Mouse (Mus musculus): ENCODE results near the gene Olfr71. TPM values are rescaled to one million over a fixed set of nuclear protein-coding genes. Genes with fewer than 3 reads are reported as not detected.

The Olfr71 gene
- polyA plus RNA-seq, 1 experiment from 2014 or later, result not detected

- no peak overlapping the region for H3K4me2 ChIP-seq (ENCODE audit: low read length)
- no peaks in the 10 kb centered on the region for H3K36me3 ChIP-seq (ENCODE audit: insufficient read depth, low read length)
- 0 out of 2 replicates have a peak, but pooled peaks cover 3% of the 10 kb centered on the region for H3K4me1 ChIP-seq (replicated peaks; ENCODE audit: insufficient read depth, low read length)
- DNase-seq (ENCODE audit: low spot score), result no peak
- H3K9ac ChIP-seq (ENCODE audit: low read depth, low read length), result no peak overlapping the region
- ATAC-seq (replicated peaks; ENCODE audit: low FRiP score, low read depth), result no peak
- no peaks in the 10 kb centered on the region for H3K9me3 ChIP-seq (replicated peaks; ENCODE audit: low read length)
- no peak overlapping the region for H3K27ac ChIP-seq
- TF ChIP-seq CTCF (IDR thresholded peaks at IDR 0.05; ENCODE audit: low read depth), result no peak
- no peak overlapping the region for H3K4me3 ChIP-seq (replicated peaks; ENCODE audit: low read depth, low read length)
- 86% methylated on average over 4 of the region's 4 CpGs for WGBS
- H3K27me3 ChIP-seq (ENCODE audit: insufficient read depth, low read length), result no peaks in the 10 kb centered on the region
Measured at GRCm38 (mm10) chr4:43722191-43722590, 12.1 kb upstream of the Olfr71 start.

GRCm38 (mm10) chr4:43720491-43721228, 10.6 kb upstream of the Olfr71 start:
- H3K4me3 ChIP-seq (replicated peaks; ENCODE audit: low read depth, low read length), result no peak overlapping the region
- no peak overlapping the region for H3K4me2 ChIP-seq (ENCODE audit: low read length)
- H3K9me3 ChIP-seq (replicated peaks; ENCODE audit: low read length), result no peaks in the 10 kb centered on the region
- H3K9ac ChIP-seq (ENCODE audit: low read depth, low read length), result no peak overlapping the region
- no peak for TF ChIP-seq CTCF (IDR thresholded peaks at IDR 0.05; ENCODE audit: low read depth)
- ATAC-seq (replicated peaks; ENCODE audit: low FRiP score, low read depth) (no peak), DNase-seq (ENCODE audit: low spot score) (no peak)
- WGBS, result 61% methylated on average over 15 of the region's 16 CpGs
- H3K27ac ChIP-seq, result no peak overlapping the region
- no peaks in the 10 kb centered on the region for H3K36me3 ChIP-seq (ENCODE audit: insufficient read depth, low read length)
- H3K27me3 ChIP-seq (ENCODE audit: insufficient read depth, low read length), result no peaks in the 10 kb centered on the region
- H3K4me1 ChIP-seq (replicated peaks; ENCODE audit: insufficient read depth, low read length), result no peaks in the 10 kb centered on the region

GRCm38 (mm10) chr4:43713652-43714219, 3.7 kb upstream of the Olfr71 start:
- no peak for TF ChIP-seq CTCF (IDR thresholded peaks at IDR 0.05; ENCODE audit: low read depth)
- ATAC-seq (replicated peaks; ENCODE audit: low FRiP score, low read depth), result peak; percentile 25; the same call in 1 of the 2 replicates

GRCm38 (mm10) chr4:43711821-43712220, 1.8 kb upstream of the Olfr71 start:
- 1% methylated on average over 2 of the region's 2 CpGs for WGBS
- Histone ChIP-seq H3K4me3 (replicated peaks; ENCODE audit: low read depth, low read length) (no peak overlapping the region), H3K4me2 (ENCODE audit: low read length) (no peak overlapping the region), H3K4me1 (replicated peaks; ENCODE audit: insufficient read depth, low read length) (no peaks in the 10 kb centered on the region), H3K9me3 (replicated peaks; ENCODE audit: low read length) (no peaks in the 10 kb centered on the region), H3K9ac (ENCODE audit: low read depth, low read length) (no peak overlapping the region), H3K27me3 (ENCODE audit: insufficient read depth, low read length) (no peaks in the 10 kb centered on the region), H3K27ac (no peak overlapping the region), H3K36me3 (ENCODE audit: insufficient read depth, low read length) (no peaks in the 10 kb centered on the region)
- no peak for ATAC-seq (replicated peaks; ENCODE audit: low FRiP score, low read depth)
- TF ChIP-seq CTCF (IDR thresholded peaks at IDR 0.05; ENCODE audit: low read depth), result peak; percentile 95
- DNase-seq (ENCODE audit: low spot score), result peak; percentile 87

More at GRCm38 (mm10) chr4:43713652-43714219, 3.7 kb upstream of the Olfr71 start:
- Histone ChIP-seq H3K27me3 (ENCODE audit: insufficient read depth, low read length) (no peaks in the 10 kb centered on the region), H3K36me3 (ENCODE audit: insufficient read depth, low read length) (no peaks in the 10 kb centered on the region), H3K27ac (no peak overlapping the region), H3K9ac (ENCODE audit: low read depth, low read length) (no peak overlapping the region), H3K4me3 (replicated peaks; ENCODE audit: low read depth, low read length) (no peak overlapping the region), H3K4me1 (replicated peaks; ENCODE audit: insufficient read depth, low read length) (no peaks in the 10 kb centered on the region), H3K9me3 (replicated peaks; ENCODE audit: low read length) (no peaks in the 10 kb centered on the region), H3K4me2 (ENCODE audit: low read length) (no peak overlapping the region)
- peak; percentile 69 for DNase-seq (ENCODE audit: low spot score)
- 11% methylated on average over 7 of the region's 7 CpGs for WGBS

- WGBS, result 67% methylated on average over 13 of the region's 13 CpGs
- DNase-seq (ENCODE audit: low spot score) (no peak), ATAC-seq (replicated peaks; ENCODE audit: low FRiP score, low read depth) (no peak)
- Histone ChIP-seq H3K36me3 (ENCODE audit: insufficient read depth, low read length) (no peaks in the 10 kb centered on the region), H3K4me1 (replicated peaks; ENCODE audit: insufficient read depth, low read length) (no peaks in the 10 kb centered on the region), H3K27me3 (ENCODE audit: insufficient read depth, low read length) (no peaks in the 10 kb centered on the region), H3K9ac (ENCODE audit: low read depth, low read length) (no peak overlapping the region), H3K27ac (no peak overlapping the region), H3K4me3 (replicated peaks; ENCODE audit: low read depth, low read length) (no peak overlapping the region), H3K4me2 (ENCODE audit: low read length) (no peak overlapping the region), H3K9me3 (replicated peaks; ENCODE audit: low read length) (no peaks in the 10 kb centered on the region)
- no peak for TF ChIP-seq CTCF (IDR thresholded peaks at IDR 0.05; ENCODE audit: low read depth)
Measured at GRCm38 (mm10) chr4:43705991-43706390, 4.1 kb downstream of the Olfr71 start.

GRCm38 (mm10) chr4:43703851-43704250, 6.2 kb downstream of the Olfr71 start:
- 51% methylated on average over 8 of the region's 8 CpGs for WGBS
- Histone ChIP-seq H3K27ac (no peak overlapping the region), H3K4me3 (replicated peaks; ENCODE audit: low read depth, low read length) (no peak overlapping the region), H3K9me3 (replicated peaks; ENCODE audit: low read length) (no peaks in the 10 kb centered on the region), H3K27me3 (ENCODE audit: insufficient read depth, low read length) (no peaks in the 10 kb centered on the region), H3K36me3 (ENCODE audit: insufficient read depth, low read length) (no peaks in the 10 kb centered on the region), H3K4me2 (ENCODE audit: low read length) (no peak overlapping the region), H3K4me1 (replicated peaks; ENCODE audit: insufficient read depth, low read length) (no peaks in the 10 kb centered on the region), H3K9ac (ENCODE audit: low read depth, low read length) (no peak overlapping the region)
- DNase-seq (ENCODE audit: low spot score) (peak; percentile 66), ATAC-seq (replicated peaks; ENCODE audit: low FRiP score, low read depth) (no peak)
- TF ChIP-seq CTCF (IDR thresholded peaks at IDR 0.05; ENCODE audit: low read depth), result no peak

All from kidney, postnatal 0 days (tissue).